Mouse (Mus musculus) megakaryocyte, embryonic 14.5 days (primary cell): ENCODE data around the gene Best1.

Experiments
- FLI1 ChIP-seq: IDR thresholded peaks from 2 replicates; pipeline ENCODE4 v1.6.1; 2012; ENCODE audit warnings: low read length, inconsistent platforms, mixed read lengths
- GATA1 ChIP-seq: IDR thresholded peaks from 3 replicates; pipeline ENCODE4 v1.6.1; 2012; ENCODE audit warnings: mixed read lengths, low read length, inconsistent platforms, borderline replicate concordance

GRCm38 (mm10) chr19:9964205-9964916 is 37.1 kb downstream of the Best1 start:
- TF ChIP-seq GATA1: no peak
- no peak for TF ChIP-seq FLI1
